Mouse (Mus musculus) left cerebral cortex, postnatal 36 days (tissue): ENCODE data around the gene Upk1a. TPM values are rescaled to one million over a fixed set of nuclear protein-coding genes. Genes with fewer than 3 reads are reported as not detected.

Experiments used
- DNase-seq, 2 experiments: peaks; one replicate each; pipeline ENCODE4 v3.0.0; 2021 to 2022; ENCODE audit warnings: low spot score in 2 of 2, mixed read lengths in 1 of 2
- intact Hi-C: fragments of 180-260 bp; cut with DNase I; formaldehyde crosslinking; loops from one replicate; pipeline ENCODE4 v1.15.1; 2025
- total RNA-seq, 2 experiments: library from RNA; stranded (reverse); gene quantifications; 2 replicates each; pipeline ENCODE4 v1.2.3; 2021

Upk1a gene
- total RNA-seq, 2 experiments from 2014 or later = 0.36 TPM; not detected in 1

DNA sequence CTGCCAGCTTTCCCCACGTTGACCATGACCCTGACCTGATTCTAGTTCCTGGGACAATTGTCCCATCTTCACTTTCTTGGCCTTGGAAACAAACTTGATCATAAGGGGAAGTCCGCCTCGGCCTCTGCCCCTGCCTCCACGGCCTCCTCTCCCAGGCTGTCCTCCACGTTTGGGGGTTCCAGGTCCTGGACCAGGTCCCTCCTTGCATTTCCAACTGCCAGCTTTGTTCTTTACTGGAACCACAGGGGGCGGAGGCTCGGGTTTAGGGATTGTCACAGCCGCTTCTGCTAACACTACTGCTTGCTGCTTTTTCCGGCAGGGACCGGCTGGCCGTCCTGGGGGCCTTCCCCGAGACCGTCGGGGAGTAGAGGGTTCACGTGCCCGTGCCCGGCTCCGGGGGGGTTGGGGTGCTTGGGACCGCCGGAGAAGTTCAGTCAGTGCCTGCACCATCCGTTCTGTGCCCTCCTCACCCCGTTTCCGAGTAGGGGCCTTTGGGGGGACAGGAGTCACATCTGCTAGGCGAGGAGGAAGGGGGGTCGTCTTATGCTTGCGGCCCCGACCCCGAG lies 26.1 kb downstream of the Upk1a start:
- no peak for DNase-seq

DNA sequence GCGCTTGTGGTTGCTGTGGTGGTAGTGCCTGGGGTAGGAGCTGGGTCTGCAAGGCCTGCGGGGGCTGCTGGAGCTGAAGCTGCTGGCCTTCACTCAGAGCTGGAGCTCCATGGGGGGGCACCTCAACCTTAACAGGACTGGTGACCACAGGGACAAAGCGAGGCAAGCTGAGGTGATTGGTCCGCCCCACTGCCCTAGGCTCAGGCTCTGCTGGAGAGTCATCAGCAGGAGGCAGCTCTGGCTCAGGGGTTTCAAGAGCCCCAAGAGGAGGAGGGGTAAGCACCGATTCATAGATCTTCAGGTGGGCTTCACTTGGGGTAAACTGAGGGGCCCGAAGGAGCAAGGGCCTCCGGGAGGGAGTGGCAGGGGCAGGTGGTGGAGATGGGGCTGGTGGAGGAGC lies 27.5 kb downstream of the Upk1a start:
- intact Hi-C loops = no loop called here
- no peak for DNase-seq

More for the DNA sequence above, 26.1 kb downstream of the Upk1a start:
- intact Hi-C loops = no loop called here

DNA sequence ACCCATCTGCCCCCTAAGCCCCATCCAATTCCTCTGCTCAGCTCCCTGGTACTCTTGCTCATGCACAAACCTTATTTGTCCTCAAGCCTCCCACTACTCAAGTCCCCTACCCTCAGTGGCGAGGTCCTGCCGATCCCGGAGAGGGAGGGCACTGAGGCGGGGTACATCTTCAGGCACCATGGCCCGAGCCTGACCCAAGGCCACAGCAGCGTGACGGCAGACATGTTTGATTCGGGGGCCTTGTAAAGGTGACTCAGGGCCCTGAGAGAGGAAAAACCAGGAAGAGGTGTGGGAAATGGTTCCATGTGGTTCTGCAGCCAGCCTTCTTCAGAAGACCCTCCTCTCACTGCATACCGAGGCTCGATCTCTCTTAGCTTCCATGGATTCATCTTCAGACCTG lies 28.3 kb downstream of the Upk1a start:
- DNase-seq = no peak
- intact Hi-C loops = no loop called here

DNA sequence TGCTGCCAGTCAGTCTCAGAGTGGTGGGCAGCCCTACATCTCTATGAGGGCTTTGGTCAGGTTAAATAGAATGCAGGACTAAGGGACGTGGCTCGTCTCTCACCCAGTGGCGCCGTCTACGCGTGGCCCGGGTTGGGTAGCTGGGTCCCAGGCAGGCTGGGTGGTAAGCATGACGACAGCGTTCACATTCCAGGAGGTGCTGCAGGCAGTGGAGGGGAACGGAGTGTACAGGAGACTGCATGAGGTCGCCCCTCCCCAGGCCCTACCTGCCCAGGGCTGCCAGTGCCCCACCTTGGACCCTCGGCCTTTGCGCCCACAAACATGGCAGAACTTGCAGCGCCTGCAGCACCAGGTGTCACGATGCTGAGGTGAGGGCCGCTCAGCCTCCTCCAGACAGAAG lies 31.1 kb downstream of the Upk1a start:
- intact Hi-C loops = no loop called here
- DNase-seq = no peak

DNA sequence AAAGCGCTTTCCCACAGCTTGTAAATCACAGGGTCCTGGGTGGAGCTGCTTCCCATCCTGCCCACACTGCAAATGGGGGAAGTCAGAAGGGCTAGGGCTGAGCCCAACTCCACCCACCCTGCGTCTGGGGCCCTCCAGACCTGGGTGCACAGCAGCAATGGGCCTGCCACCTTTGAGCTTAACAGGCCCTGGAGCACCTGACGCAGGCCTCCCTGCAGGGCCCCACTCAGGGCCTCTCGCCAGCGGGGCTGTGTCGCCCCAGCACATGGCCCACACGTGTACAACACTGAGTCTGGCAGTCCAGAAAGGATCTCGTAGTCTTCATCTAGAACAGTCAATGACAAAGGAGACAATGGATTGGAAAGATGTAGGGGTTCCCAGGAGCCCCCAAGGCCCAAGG lies 32.7 kb downstream of the Upk1a start:
- DNase-seq = no peak
- intact Hi-C loops = no loop called here

DNA sequence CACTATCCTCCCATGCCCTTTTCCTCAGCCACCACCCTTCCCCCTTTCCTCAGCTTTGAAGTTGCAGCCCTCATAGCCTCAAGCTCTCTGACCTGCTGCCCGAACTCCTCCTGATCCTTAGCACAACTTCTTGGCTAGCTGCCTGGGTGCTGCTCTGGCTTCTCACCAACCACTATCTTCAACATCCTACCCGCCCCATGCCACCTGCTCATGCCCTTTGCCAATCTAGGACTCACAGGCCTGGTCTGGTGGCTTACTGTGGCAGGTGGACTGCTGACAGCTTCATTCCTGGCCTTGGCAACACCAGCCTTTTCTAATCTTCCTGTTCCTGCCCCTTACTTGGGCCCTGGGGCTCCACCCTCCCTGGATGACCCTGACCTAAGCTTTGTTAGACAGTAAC lies 39.7 kb downstream of the Upk1a start:
- no peak for DNase-seq
- intact Hi-C loops = no loop called here

DNA sequence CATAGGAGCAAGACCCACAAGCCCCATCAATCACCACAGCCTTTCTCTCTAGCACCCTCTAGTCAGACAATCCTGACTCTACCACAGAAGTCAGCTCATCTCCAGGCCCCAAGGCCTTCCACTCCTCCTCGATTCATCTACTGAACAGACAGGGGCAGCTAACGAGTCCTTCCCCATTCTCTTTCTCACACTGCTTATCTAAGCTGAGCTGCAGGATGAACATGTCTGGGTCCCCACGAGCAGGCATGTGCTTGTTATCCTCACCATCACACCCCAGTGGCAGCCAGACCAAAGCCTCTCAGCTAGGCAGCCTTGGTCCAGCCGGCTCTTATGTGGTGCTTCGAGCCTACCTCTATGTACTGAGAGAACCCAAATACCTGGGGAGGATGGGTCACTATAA lies 40.3 kb downstream of the Upk1a start:
- intact Hi-C loops = no loop called here
- DNase-seq = no peak

DNA sequence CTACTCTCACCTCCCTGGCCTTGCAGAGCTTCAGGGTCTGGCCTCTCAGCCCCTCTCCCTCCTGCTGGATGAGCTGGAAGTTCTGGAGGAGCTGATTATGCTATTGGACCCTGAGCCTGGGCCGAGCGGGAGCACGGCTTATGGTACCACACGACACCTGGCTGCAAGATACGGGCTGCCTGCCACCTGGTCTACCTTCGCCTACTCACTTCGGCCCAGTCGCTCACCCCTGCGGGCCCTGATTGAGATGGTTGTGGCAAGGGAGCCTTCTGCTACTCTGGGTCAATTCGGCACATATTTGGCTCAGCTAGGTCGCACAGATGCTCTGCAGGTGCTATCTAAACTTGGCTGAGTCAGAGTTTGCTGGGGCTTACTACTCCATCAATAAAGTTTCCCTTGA lies 45.1 kb downstream of the Upk1a start:
- intact Hi-C loops = no loop called here
- no peak for DNase-seq

DNA sequence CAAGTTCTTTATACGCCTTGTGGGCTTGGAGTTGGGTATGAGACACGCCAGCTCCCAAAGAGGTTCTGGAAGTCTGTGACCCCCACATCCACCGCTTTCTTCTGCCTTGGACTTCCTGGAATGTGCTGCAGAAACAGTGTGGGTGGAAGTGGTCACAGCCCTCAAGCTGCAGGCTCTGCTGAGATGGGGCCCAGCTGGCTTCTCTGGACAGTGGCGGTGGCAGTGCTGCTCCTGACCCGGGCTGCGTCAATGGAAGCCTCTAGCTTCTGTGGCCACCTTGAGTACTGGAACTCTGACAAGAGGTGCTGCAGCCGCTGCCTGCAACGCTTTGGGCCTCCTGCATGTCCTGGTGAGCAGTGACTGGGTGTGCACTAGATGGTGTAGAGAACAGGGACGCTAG lies 46.6 kb downstream of the Upk1a start:
- DNase-seq = no peak
- intact Hi-C loops = no loop called here

DNA sequence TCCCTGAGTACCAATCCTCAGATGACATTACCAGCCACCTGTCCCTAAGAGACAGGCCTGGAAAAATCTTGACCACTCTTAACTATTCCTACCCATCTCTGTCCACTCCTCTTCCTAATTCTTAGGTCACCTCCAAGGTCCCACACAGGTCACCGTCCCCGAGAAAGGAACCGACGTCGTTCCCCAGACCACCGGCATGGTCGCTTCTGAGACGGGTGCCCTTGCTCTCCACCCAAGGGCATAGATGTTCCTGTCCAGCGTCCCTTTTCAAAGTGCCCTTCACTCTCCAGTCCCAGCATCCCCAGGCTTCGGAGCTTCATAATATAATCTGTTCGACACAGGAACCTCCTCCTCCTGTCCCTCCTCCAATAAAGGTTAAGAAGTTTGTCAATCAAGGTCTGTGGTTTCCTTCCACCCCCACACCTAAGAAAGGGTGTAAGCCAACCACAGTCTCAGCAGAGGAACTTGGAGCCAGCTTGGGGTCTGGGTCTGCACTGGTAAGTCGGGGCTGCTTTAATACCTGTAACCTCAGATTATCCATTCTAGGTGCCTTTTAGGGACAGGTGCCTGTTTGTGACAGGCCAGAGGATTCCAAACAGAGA lies 47.6 kb downstream of the Upk1a start, which contains the start of gene Igflr1:
Gene Igflr1, plus strand, starts transcription at position 458 of the 602 bp plus-strand sequence.
- intact Hi-C loops = no loop called here
- no peak for DNase-seq

DNA sequence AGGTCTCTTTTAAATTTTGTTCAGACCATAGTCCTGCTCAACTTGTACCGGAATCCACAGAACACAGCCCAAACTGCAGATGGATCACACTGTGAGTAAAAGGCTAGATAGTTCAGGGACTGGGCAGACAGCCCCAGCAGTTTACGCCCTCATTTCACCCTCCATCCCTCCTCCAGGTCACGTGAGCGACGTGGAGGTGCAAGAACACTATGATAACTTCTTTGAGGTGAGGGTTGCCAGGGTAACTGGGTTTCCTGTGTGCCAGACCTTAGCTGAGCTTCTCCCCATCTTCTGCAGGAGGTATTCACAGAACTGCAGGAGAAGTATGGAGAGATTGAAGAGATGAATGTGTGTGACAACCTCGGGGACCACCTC lies 48.8 kb downstream of the Upk1a start:
- intact Hi-C loops = loop anchor here (2.0 kb wide), 2 partner anchors 25 to 121 kb away; partner anchors contain the start of gene Kmt2b
- no peak for DNase-seq

DNA sequence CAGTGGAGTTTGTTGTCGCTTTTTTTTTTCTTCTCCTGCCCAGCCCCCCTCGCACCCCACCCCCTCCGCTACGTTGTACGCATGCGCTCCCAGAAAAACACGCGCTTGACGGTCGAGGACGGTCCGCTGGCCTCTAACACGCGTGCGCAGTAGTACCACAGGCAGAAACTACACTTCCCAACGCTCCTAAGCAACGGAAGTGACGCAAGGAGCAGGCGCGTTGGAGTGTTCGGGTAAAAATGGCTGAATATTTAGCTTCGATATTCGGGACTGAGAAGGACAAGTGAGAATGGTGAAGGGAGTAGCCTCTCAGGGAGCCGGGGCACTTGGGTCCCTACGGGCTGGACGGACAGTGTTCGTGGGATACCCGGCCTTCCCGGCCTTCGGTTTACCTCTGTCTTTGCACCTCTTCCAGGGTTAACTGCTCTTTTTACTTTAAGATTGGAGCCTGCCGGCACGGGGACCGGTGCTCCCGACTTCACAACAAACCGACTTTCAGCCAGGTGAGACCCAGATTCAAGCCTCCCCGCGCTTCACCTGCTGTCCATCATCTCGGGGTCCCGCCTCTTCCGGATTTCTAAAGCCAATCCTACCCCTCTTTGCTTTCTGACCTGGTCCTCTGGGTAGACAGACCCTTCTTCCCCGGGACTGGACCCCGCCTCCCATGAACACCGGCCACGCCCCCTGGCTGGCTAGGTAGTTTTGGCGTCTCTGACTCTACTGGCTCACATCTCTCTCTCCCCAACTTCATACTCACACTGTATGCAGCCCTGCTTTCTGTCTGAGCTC lies 49.3 kb downstream of the Upk1a start, which contains the start of the genes U2af1l4, Gm49396 and Psenen:
Gene U2af1l4, plus strand, starts transcription at position 185 of the 789 bp plus-strand sequence.
Gene Gm49396, plus strand, starts transcription at position 228 of the 789 bp plus-strand sequence.
Gene Psenen, minus strand, starts transcription at position 511 of the 789 bp plus-strand sequence.
- peak; percentile 93 to 95 for DNase-seq
- intact Hi-C loops = loop anchor here (2.0 kb wide), 2 partner anchors 25 to 121 kb away; partner anchors contain the start of gene Kmt2b

DNA sequence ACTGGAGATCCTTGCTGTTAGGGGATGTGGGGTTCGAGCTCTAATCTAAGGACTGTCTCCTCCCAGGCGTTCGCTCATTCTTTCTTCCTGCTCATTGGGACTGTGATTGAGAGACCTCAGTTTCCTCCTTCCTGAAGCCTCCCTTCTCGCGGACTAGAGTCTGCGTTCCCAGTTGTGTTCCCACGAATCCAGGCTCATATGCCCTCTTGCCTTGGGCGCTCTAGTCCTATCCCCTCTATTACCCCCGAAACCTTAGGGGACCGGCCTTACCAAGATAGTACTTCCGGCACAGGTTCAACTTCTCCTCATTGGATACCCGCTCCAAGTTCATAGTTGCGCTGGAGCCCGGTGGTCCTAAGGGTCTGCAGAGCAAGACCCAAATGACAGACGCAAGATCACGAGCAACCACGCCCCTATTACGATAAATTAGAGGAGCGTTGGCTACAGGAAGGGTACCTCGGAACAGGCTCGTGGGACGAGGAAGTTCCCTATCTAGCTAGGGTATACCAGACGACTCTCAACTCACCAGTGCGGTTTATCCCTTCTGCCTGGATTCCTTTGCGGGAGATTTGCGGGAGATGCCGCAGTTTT lies 50.0 kb downstream of the Upk1a start:
- intact Hi-C loops = loop anchor here (2.0 kb wide), 2 partner anchors 26 to 120 kb away; partner anchors contain the start of gene Kmt2b
- no peak for DNase-seq

DNA sequence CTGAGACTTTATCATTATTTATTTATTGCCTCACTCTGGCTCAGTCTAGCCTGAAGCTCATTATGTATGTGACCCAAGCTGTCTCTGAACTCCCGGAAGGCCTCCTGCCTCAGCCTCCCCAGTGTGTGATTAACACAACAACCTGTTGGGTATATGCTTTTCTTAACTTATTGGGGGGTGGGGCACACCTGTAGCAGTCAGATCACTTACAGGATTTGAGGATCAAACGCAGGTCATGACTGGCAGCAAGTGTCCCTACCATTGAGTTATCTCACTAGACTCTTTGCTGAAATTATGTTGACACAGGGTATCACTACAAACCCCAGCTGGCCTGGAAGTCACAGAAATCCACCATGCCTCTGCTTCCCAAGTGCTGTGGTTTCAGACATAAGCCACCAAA lies 52.4 kb downstream of the Upk1a start:
- DNase-seq = no peak
- intact Hi-C loops = no loop called here

DNA sequence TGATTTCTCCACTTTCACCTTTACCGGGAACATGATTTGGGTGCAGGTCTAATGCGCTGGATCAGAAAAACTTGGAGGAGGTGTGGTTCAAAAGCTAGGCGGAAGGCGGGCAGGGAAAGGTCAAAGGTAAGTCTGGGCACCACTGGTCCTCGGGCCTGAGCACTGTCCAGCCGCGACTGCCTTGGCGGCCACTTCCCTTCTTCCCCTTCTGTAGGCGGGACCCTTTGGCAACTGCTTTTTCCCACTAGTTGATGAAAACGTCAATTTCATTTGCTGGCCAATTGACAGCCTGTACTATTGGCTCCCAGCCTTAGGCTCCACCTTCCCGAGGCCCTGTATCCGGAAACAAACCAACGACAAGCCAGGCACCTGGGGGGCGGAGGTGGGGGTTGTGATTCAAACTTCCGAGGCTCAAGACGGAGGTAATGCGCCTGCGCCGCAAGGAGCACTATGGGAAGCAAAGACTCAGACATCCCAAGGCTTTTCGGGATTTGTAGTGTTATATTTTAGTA lies 53.1 kb downstream of the Upk1a start, which contains the start of gene Lin37:
Gene Lin37, minus strand, starts transcription at position 396 of the 512 bp plus-strand sequence.
- peak; percentile 97 to 98 for DNase-seq
- intact Hi-C loops = no loop called here

DNA sequence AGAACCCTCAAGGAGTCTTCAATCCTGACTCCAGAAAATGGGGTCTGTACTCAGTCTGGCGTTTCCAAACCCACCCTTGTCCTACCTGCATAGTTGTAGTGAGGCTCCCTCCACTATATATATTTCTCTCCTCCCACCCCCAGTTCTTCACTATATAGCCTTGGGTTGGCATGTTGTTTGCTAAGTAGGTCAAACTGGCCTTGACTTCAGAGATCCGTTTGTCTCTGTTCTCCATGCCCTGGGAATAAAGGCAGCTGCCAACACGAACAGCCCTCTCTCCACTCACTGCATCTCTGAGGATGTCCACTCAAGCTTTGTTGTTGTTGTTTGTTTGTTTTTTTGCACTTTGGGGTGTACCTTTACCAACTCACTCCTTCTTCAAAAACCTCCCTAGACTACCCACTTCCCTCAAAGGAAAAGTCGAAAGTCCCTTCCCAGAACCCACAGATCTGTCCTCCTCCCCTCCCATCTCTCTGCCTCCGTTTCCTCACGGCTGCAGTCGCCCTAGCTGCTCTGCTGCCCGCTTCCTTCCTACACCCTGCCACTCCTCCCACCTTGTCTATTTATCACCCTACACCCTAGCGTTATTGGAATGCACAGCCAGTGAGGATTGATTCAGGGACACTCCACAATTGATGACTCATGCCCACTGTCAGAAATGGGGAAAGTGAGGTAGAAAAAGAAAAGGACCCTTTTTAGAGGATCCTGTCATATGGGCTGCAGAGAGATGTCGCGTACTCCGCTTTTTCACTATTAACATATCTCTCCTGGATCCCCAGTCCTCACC lies 53.8 kb downstream of the Upk1a start:
- no peak for DNase-seq
- intact Hi-C loops = no loop called here

DNA sequence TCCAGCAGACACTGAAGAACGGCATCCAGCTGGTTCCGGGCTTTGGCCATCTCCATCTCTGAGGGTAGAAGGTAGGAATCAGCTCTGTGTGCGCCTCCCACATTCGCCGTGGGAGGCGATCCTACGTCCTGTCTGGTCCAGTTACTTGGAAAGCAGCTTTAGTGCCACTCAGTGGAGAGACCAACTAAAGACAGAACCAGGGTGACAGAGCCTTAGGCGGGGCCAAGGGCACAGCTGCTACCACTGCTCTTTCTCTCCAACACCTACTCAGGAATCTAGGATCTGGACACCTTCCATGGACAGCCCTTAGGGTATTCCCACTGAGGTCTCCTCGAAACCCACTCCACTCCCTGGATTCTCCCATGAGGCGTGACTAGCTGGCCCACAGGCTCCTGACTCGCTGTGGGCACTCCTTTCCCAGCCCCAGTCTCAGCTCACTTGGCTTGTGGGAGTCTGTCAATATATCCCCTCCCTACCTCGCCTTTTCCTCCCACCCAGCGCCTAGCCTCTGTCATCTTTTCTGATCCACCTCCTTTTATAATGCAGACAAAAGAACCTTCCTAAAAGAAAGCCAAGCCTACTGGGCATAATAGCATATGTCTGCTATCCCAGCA lies 54.6 kb downstream of the Upk1a start:
- intact Hi-C loops = no loop called here
- no peak for DNase-seq

DNA sequence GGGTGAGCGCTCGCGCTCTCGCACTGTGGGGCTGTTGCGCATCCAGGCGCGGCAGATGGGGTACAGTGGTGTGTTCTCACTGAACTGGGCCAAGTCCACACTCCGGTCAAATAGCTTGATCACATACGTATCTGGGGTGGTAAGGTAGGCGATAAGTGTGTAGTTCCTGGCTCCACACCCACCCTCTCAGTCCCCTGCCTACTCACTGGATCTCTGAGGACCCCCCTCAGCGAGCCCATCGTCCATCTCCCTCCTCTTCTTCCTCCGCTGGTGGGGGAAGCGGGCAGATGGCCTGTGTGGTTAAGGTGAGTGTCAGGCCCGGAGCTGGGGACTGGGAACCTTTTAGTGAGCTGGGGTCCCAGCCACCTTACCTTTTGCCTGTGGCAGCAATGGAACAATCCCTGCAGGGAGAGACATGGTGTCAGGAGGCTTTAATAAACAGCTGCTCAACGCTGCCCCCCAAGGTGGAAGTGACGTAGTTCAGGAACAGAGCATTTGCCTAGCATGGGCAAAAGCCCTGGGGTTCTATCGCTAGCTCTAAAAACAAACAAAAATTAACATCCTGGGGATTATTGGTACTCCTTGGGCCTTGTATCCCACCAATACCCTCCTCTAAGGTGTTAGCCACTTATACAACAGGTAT lies 55.6 kb downstream of the Upk1a start:
- no peak for DNase-seq
- intact Hi-C loops = no loop called here
